Mouse (Mus musculus): ENCODE measurements around the gene Fam186b.

The Fam186b gene

GRCm38 (mm10) chr15:99295484-99295981 is at the start of gene Fam186b:
TSS of gene Fam186b (minus strand) at chr15:99295888.
- peak; percentile 30 for DNase-seq (ENCODE audit: low spot score)

GRCm38 (mm10) chr15:99344961-99345360 is 49.3 kb upstream of the Fam186b start:
- no peak for DNase-seq (ENCODE audit: low spot score)

GRCm38 (mm10) chr15:99344148-99344870 is 48.6 kb upstream of the Fam186b start:
- DNase-seq (ENCODE audit: low spot score) = no peak

- peak; percentile 57 for DNase-seq (ENCODE audit: low spot score)
These were observed 47.9 kb upstream of the Fam186b start for GRCm38 (mm10) chr15:99343414-99344147.

- no peak for DNase-seq (ENCODE audit: low spot score)
These were observed 46.7 kb upstream of the Fam186b start for GRCm38 (mm10) chr15:99342194-99342981.

GRCm38 (mm10) chr15:99341102-99341501 is 45.4 kb upstream of the Fam186b start:
- DNase-seq (ENCODE audit: low spot score) = no peak

- DNase-seq (ENCODE audit: low spot score) = no peak
These were observed 44.0 kb upstream of the Fam186b start for GRCm38 (mm10) chr15:99339669-99340068.

GRCm38 (mm10) chr15:99338916-99339315 is 43.2 kb upstream of the Fam186b start:
- no peak for DNase-seq (ENCODE audit: low spot score)

GRCm38 (mm10) chr15:99335801-99336320 is 40.2 kb upstream of the Fam186b start:
- no peak for DNase-seq (ENCODE audit: low spot score)

GRCm38 (mm10) chr15:99334500-99334899 is 38.8 kb upstream of the Fam186b start:
- DNase-seq (ENCODE audit: low spot score) = peak; percentile 66

- no peak for DNase-seq (ENCODE audit: low spot score)
These were observed 38.0 kb upstream of the Fam186b start for GRCm38 (mm10) chr15:99333676-99334065.

- peak; percentile 86 for DNase-seq (ENCODE audit: low spot score)
These were observed 37.4 kb upstream of the Fam186b start for GRCm38 (mm10) chr15:99332921-99333675.

- no peak for DNase-seq (ENCODE audit: low spot score)
These were observed 36.4 kb upstream of the Fam186b start for GRCm38 (mm10) chr15:99332111-99332510.

- DNase-seq (ENCODE audit: low spot score) = no peak
These were observed 35.7 kb upstream of the Fam186b start for GRCm38 (mm10) chr15:99331341-99331740.

- DNase-seq (ENCODE audit: low spot score) = no peak
These were observed 34.6 kb upstream of the Fam186b start for GRCm38 (mm10) chr15:99330324-99330723.

- no peak for DNase-seq (ENCODE audit: low spot score)
These were observed 32.3 kb upstream of the Fam186b start for GRCm38 (mm10) chr15:99328011-99328410.

GRCm38 (mm10) chr15:99326959-99327358 is 31.3 kb upstream of the Fam186b start:
- no peak for DNase-seq (ENCODE audit: low spot score)

GRCm38 (mm10) chr15:99326407-99326806 is 30.7 kb upstream of the Fam186b start:
- no peak for DNase-seq (ENCODE audit: low spot score)

- DNase-seq (ENCODE audit: low spot score) = no peak
These were observed 29.9 kb upstream of the Fam186b start for GRCm38 (mm10) chr15:99325598-99325997.

- DNase-seq (ENCODE audit: low spot score) = no peak
These were observed 28.5 kb upstream of the Fam186b start for GRCm38 (mm10) chr15:99324151-99324550.

GRCm38 (mm10) chr15:99320978-99321377 is 25.3 kb upstream of the Fam186b start:
- no peak for DNase-seq (ENCODE audit: low spot score)

All from adipocyte (in vitro differentiated cells).